Mouse (Mus musculus) cerebellum, adult 2 months (tissue): ENCODE results near the gene Cd28. TPM values are rescaled to one million over a fixed set of nuclear protein-coding genes. Genes with fewer than 3 reads are reported as not detected.
"Not testable (repeated sequence)": the region's sequence is repeated elsewhere in the genome, so short reads cannot be mapped to it uniquely, and the experiment has no call there.

ENCODE experiments used
- DNase-seq, 2 experiments: peaks; one replicate each; pipeline ENCODE4 v3.0.0; 2021
- H3K27ac ChIP-seq: fragments of 200-500 bp; 2 replicates; pipeline ENCODE4 v1.5.1; 2012; ENCODE audit warnings: low read length, control low read depth, inconsistent platforms; ENCODE audit not compliant: insufficient read depth
- H3K27me3 ChIP-seq: fragments of 200-500 bp; 2 replicates; pipeline ENCODE4 v1.6.1; 2012; ENCODE audit warnings: inconsistent platforms, mild to moderate bottlenecking, low read length, moderate library complexity; ENCODE audit not compliant: control insufficient read depth, insufficient read depth
- H3K4me1 ChIP-seq: fragments of 200-500 bp; 2 replicates; pipeline ENCODE4 v1.6.1; 2011; ENCODE audit warnings: low read length; ENCODE audit not compliant: control insufficient read depth, insufficient read depth
- H3K4me3 ChIP-seq: fragments of 200-500 bp; replicated peaks from 2 replicates; pipeline ENCODE3; 2011; ENCODE audit warnings: mild to moderate bottlenecking, low read depth, low read length, control low read depth; ENCODE audit not compliant: insufficient read depth
- CTCF ChIP-seq: fragments of 200-500 bp; IDR thresholded peaks from 2 replicates; pipeline ENCODE4 v1.5.1; 2011; ENCODE audit warnings: low read depth, mild to moderate bottlenecking, control low read depth, low read length, moderate library complexity, borderline replicate concordance; ENCODE audit not compliant: insufficient read depth
- POLR2A ChIP-seq: fragments of 200-500 bp; IDR thresholded peaks from 2 replicates; pipeline ENCODE4 v1.6.1; 2011; ENCODE audit warnings: low read length, control low read depth, borderline replicate concordance; ENCODE audit not compliant: insufficient read depth
- WGBS: fragments of 180-500 bp; shearing (Covaris S2); methylation state at CpG from one replicate; pipeline ENCODE4 v1.1.7; 2018; 5-methylcytosine and 5-hydroxymethylcytosine counted together
- polyA plus RNA-seq: library from polyadenylated mRNA; depleted of rRNA; stranded (reverse); fragments of >200 nt; gene quantifications from 2 replicates; pipeline ENCODE4 v1.2.3, GENCODE M21; 2012; rRNA removed

Cd28 gene
- polyA plus RNA-seq, 1 experiment, result 0.25 TPM

DNA sequence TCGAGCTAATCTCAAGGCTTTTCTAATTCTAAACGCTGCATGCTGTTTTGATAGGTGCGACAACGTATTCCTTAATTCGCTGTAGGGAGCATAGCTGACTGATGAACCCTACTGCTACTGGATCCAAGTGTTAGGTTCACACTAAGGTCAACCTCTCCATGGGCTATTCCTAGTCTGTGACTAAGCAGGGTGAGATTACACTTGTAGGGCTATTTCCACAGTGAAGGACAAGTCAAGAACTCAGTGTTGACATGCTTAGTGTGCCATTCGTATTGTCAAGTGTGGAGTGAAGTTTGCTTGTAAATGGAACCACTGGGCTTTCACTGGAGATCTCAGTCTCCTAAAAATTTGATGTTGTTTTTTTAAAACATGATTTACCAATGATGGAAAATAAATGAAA lies 99.3 kb downstream of the Cd28 start:
- Histone ChIP-seq H3K4me1 (no peaks in the 10 kb centered on the region), H3K4me3 (no peak overlapping the region), H3K27me3 (no peaks in the 10 kb centered on the region), H3K27ac (no peak overlapping the region)
- WGBS, result 94% methylated on average over 6 of the region's 6 CpGs
- no peak for DNase-seq
- TF ChIP-seq CTCF, result no peak
- TF ChIP-seq POLR2A, result no peak

DNA sequence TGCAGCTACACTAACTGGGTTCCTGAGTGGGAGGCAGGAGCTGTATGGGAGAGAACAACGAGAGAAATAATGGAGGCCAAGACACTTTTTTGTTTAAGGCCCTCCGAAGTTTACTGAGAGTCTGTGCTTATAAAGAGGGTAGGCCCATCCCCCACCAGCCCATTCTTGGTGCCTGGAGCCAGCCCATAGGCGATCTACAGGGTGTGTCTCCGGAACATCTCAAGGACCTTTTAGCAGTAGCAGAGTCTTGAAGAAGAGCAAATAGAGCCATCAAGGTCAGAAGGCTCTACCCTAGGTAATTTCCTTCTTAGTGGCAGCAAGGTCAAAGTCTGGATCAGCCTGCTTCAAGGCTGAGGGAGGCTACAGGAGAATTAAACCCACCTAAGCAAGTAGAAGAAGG lies 101.9 kb downstream of the Cd28 start:
- not testable (repeated sequence) for DNase-seq, H3K4me1 ChIP-seq, H3K27ac ChIP-seq, H3K4me3 ChIP-seq, H3K27me3 ChIP-seq
- 71% methylated on average over 4 of the region's 4 CpGs for WGBS

DNA sequence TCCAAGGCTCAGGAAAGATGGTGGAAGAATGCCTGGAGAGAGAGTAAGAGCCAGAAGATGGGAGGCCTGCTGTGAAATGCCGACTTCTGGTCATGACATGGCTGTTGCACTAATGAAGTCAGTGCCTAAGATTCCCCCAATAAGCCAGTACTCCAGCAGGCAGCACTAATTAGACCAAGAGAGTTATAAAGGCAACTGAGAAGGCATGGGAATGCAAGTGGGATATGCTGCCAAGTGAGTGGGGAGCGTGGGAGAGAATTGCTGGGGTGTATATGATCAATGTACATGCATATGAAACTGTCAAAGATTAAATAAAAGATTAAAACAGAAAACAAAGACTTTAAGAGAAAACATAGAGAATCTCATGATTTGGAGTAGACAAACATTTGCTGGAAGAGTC lies 103.4 kb downstream of the Cd28 start:
- no peak for DNase-seq
- Histone ChIP-seq H3K27ac (no peak overlapping the region), H3K4me3 (no peak overlapping the region), H3K27me3 (no peaks in the 10 kb centered on the region), H3K4me1 (no peaks in the 10 kb centered on the region)
- 30% methylated on average over 2 of the region's 2 CpGs for WGBS
- TF ChIP-seq POLR2A, result no peak
- TF ChIP-seq CTCF, result no peak

DNA sequence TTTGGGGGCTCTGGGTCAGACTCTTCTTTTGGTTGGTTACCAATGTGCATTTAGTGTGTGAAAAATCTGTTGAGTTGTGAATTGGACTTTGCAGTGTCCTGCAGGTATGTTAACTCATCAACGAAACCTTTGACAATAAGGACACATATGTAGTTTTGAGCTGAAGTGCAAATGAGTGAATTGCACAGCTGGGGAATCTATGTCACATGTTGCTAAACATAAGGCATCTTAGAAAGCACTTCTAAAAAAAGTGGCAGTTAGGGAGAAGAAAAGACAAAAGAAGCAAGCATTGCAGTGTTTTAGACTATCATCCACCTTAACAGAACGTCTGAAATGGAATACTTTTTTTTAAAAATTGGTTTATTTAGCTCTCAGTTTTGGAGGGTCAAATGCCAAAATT lies 104.4 kb downstream of the Cd28 start:
- 80% methylated on average over 2 of the region's 2 CpGs for WGBS
- Histone ChIP-seq H3K4me3 (no peak overlapping the region), H3K27me3 (no peaks in the 10 kb centered on the region), H3K4me1 (no peaks in the 10 kb centered on the region), H3K27ac (no peak overlapping the region)
- TF ChIP-seq CTCF (no peak), POLR2A (no peak)
- no peak for DNase-seq

DNA sequence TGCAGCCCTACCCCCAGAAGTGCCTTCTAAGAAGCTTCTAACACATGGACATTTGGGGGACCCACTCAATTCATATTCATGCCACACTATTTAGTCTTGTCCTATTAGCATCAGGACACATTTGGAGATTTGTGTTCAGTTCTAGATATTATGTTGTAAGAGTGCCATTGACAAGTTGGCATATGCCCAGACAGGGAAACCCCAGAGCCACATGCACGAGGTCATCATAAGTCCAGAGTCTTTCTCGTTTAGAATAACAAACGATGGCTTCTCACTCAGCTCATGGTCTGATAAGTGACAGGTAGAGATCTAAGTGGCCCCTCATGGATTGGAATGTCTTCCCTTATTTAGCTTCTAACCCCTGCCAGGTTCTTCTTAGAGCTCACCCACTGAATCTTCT lies 105.0 kb downstream of the Cd28 start:
- Histone ChIP-seq H3K4me3 (no peak overlapping the region), H3K27ac (no peak overlapping the region), H3K4me1 (no peaks in the 10 kb centered on the region), H3K27me3 (no peaks in the 10 kb centered on the region)
- no peak for TF ChIP-seq CTCF
- TF ChIP-seq POLR2A, result no peak
- DNase-seq, result no peak
- WGBS, result 47% methylated on average over 3 of the region's 3 CpGs

Other genes with a start within 250 kb of the Cd28 start
- gene Raph1, start 149.7 kb upstream of the Cd28 start, polyA plus RNA-seq, result 11.0 and 11.1 TPM in 2 replicates
- not detected in 2 replicates for gene Ctla4, start 170.2 kb downstream of the Cd28 start, polyA plus RNA-seq